Mouse (Mus musculus): ENCODE measurements around the gene Draxin.

GRCm38 (mm10) chr4:148149540-148149939 lies 19.0 kb upstream of the Draxin start:
- TF ChIP-seq GATA1 (IDR thresholded peaks at IDR 0.05; ENCODE audit: low read length) (no peak), TAL1 (IDR thresholded peaks at IDR 0.05; ENCODE audit: low read length) (no peak)
